Mouse (Mus musculus): ENCODE measurements around the gene Ing1.
"Not testable (repeated sequence)": the region's sequence is repeated elsewhere in the genome, so short reads cannot be mapped to it uniquely, and the experiment has no call there.

Gene Ing1

GRCm38 (mm10) chr8:11549706-11550105, 5.7 kb upstream of the Ing1 start:
- intact Hi-C loops (cut with DNase I): loop anchor here (5.0 kb wide), 1 partner anchor 68 kb away; no protein-coding TSS in a partner anchor

GRCm38 (mm10) chr8:11550281-11550948, 5.0 kb upstream of the Ing1 start, which contains the start of gene Cars2:
TSS of gene Cars2 (minus strand) at chr8:11550783.
- intact Hi-C loops (cut with DNase I): loop anchor here (5.0 kb wide), 1 partner anchor 67 kb away; no protein-coding TSS in a partner anchor

GRCm38 (mm10) chr8:11551497-11551896, 3.9 kb upstream of the Ing1 start:
- intact Hi-C loops (cut with DNase I): loop anchor here (5.0 kb wide), 1 partner anchor 66 kb away; no protein-coding TSS in a partner anchor

GRCm38 (mm10) chr8:11552390-11552789, 3.0 kb upstream of the Ing1 start:
- intact Hi-C loops (cut with DNase I): loop anchor here (5.0 kb wide), 1 partner anchor 65 kb away; no protein-coding TSS in a partner anchor

GRCm38 (mm10) chr8:11555720-11556591, 585 bp downstream of the Ing1 start:
- intact Hi-C loops (cut with DNase I): loop anchor here (5.0 kb wide), 1 partner anchor 81 kb away; the partner anchor contains the start of gene Ankrd10

- intact Hi-C loops (cut with DNase I): loop anchor here (5.0 kb wide), 1 partner anchor 80 kb away; the partner anchor contains the start of gene Ankrd10
Measured at GRCm38 (mm10) chr8:11556691-11557423, 1.5 kb downstream of the Ing1 start.

GRCm38 (mm10) chr8:11557424-11557767, 2.0 kb downstream of the Ing1 start:
- intact Hi-C loops (cut with DNase I): loop anchor here (5.0 kb wide), 1 partner anchor 80 kb away; the partner anchor contains the start of gene Ankrd10

GRCm38 (mm10) chr8:11557768-11558629, 2.6 kb downstream of the Ing1 start:
- intact Hi-C loops (cut with DNase I): loop anchor here (5.0 kb wide), 1 partner anchor 79 kb away; the partner anchor contains the start of gene Ankrd10

GRCm38 (mm10) chr8:11559511-11559910, 4.1 kb downstream of the Ing1 start:
- intact Hi-C loops (cut with DNase I): loop anchor here (5.0 kb wide), 1 partner anchor 78 kb away; the partner anchor contains the start of gene Ankrd10

- intact Hi-C loops (cut with DNase I): loop anchor here (5.0 kb wide), 1 partner anchor 42 kb away; no protein-coding TSS in a partner anchor
Measured at GRCm38 (mm10) chr8:11560220-11560619, 4.8 kb downstream of the Ing1 start.

- intact Hi-C loops (cut with DNase I): loop anchor here (5.0 kb wide), 1 partner anchor 38 kb away; no protein-coding TSS in a partner anchor
Measured at GRCm38 (mm10) chr8:11564236-11564635, 8.9 kb downstream of the Ing1 start.

GRCm38 (mm10) chr8:11564721-11565120, 9.3 kb downstream of the Ing1 start:
- intact Hi-C loops (cut with DNase I): loop anchor here (5.0 kb wide), 1 partner anchor 38 kb away; no protein-coding TSS in a partner anchor

- intact Hi-C loops (cut with DNase I): not testable (repeated sequence)
Measured at GRCm38 (mm10) chr8:11568193-11568592, 12.8 kb downstream of the Ing1 start.

- intact Hi-C loops (cut with DNase I): no loop called here
Measured at GRCm38 (mm10) chr8:11569260-11570097, 14.1 kb downstream of the Ing1 start.

GRCm38 (mm10) chr8:11570742-11571141, 15.4 kb downstream of the Ing1 start:
- intact Hi-C loops (cut with DNase I): no loop called here

GRCm38 (mm10) chr8:11571950-11572349, 16.6 kb downstream of the Ing1 start:
- intact Hi-C loops (cut with DNase I): no loop called here

- intact Hi-C loops (cut with DNase I): no loop called here
Measured at GRCm38 (mm10) chr8:11572428-11572827, 17.1 kb downstream of the Ing1 start.

GRCm38 (mm10) chr8:11574911-11575603, 19.7 kb downstream of the Ing1 start:
- intact Hi-C loops (cut with DNase I): no loop called here
